Mouse (Mus musculus) myocyte (in vitro differentiated cells): Measurements from ENCODE around the gene Pfkfb3.

ENCODE experiments used
- CEBPB ChIP-seq: IDR thresholded peaks from 2 replicates; pipeline ENCODE4 v1.6.1; 2011; ENCODE audit warnings: mild to moderate bottlenecking, moderate library complexity; ENCODE audit not compliant: poor library complexity, insufficient read depth, severe bottlenecking
- E2F4 ChIP-seq: IDR thresholded peaks from one replicate; pipeline ENCODE4 v1.6.1; 2011; ENCODE audit warnings: mild to moderate bottlenecking, control low read depth, moderate library complexity; ENCODE audit not compliant: insufficient read depth
- MAX ChIP-seq: IDR thresholded peaks from one replicate; pipeline ENCODE4 v1.6.1; 2011; ENCODE audit warnings: low read depth, mild to moderate bottlenecking, control low read depth
- MYOD1 ChIP-seq, 3 experiments: IDR thresholded peaks; one replicate each; pipeline ENCODE4 v1.6.1; 2011; ENCODE audit warnings: control low read depth in 2 of 3, low read depth in 2 of 3, mild to moderate bottlenecking in 2 of 3, moderate library complexity in 1 of 3; ENCODE audit not compliant: insufficient read length in 2 of 3, control insufficient read depth in 1 of 3
- MYOG ChIP-seq, 3 experiments: IDR thresholded peaks; one replicate each; pipeline ENCODE4 v1.6.1; 2011; ENCODE audit warnings: control low read depth in 2 of 3, low read depth in 2 of 3, mild to moderate bottlenecking in 2 of 3; ENCODE audit not compliant: insufficient read length in 2 of 3, control insufficient read depth in 1 of 3, insufficient read depth in 1 of 3
- POLR2A ChIP-seq: IDR thresholded peaks from one replicate; pipeline ENCODE4 v1.6.1; 2011; ENCODE audit warnings: low read depth, mild to moderate bottlenecking, control low read depth, moderate library complexity; ENCODE audit not compliant: insufficient read length
- POLR2AphosphoS2 ChIP-seq: IDR thresholded peaks from one replicate; pipeline ENCODE4 v1.6.1; 2011; ENCODE audit warnings: low read depth, control low read depth; ENCODE audit not compliant: insufficient read length
- REST ChIP-seq: IDR thresholded peaks from one replicate; pipeline ENCODE4 v1.6.1; 2011; ENCODE audit warnings: mild to moderate bottlenecking, control low read depth, moderate library complexity; ENCODE audit not compliant: insufficient read depth, insufficient read length
- SRF ChIP-seq: IDR thresholded peaks from one replicate; pipeline ENCODE4 v1.6.1; 2011; ENCODE audit warnings: low read depth; ENCODE audit not compliant: control insufficient read depth, insufficient read length
- TCF12 ChIP-seq: IDR thresholded peaks from one replicate; pipeline ENCODE4 v1.6.1; 2011; ENCODE audit warnings: mild to moderate bottlenecking, control low read depth; ENCODE audit not compliant: poor library complexity, insufficient read depth, severe bottlenecking
- TCF3 ChIP-seq: IDR thresholded peaks from one replicate; pipeline ENCODE4 v1.6.1; 2011; ENCODE audit warnings: low read depth, control low read depth; ENCODE audit not compliant: insufficient read length
- USF1 ChIP-seq: IDR thresholded peaks from one replicate; pipeline ENCODE4 v1.6.1; 2011; ENCODE audit warnings: low read depth, mild to moderate bottlenecking, control low read depth, moderate library complexity

GRCm38 (mm10) chr2:11566898-11567297, 13.0 kb upstream of the Pfkfb3 start:
- TF ChIP-seq TCF12 (no peak), POLR2A (no peak), USF1 (no peak), MYOG (IDR thresholded peaks at IDR 0.05; ENCODE audit: control insufficient read depth in 1 of 3, insufficient read depth in 1 of 3, insufficient read length in 2 of 3, low read depth in 2 of 3) (no peak), CEBPB (no peak), E2F4 (no peak), REST (no peak), MAX (no peak), MYOD1 (IDR thresholded peaks at IDR 0.05; ENCODE audit: control insufficient read depth in 1 of 3, insufficient read length in 2 of 3, low read depth in 2 of 3) (no peak), POLR2AphosphoS2 (no peak), TCF3 (no peak), SRF (no peak)
